Mouse (Mus musculus) cerebellum, adult 2 months (tissue): ENCODE data around the gene Gucy2c.

ENCODE experiments used
- CTCF ChIP-seq: fragments of 200-500 bp; IDR thresholded peaks from 2 replicates; pipeline ENCODE4 v1.5.1; 2011; ENCODE audit warnings: low read depth, mild to moderate bottlenecking, control low read depth, low read length, moderate library complexity, borderline replicate concordance; ENCODE audit not compliant: insufficient read depth
- POLR2A ChIP-seq: fragments of 200-500 bp; IDR thresholded peaks from 2 replicates; pipeline ENCODE4 v1.6.1; 2011; ENCODE audit warnings: low read length, control low read depth, borderline replicate concordance; ENCODE audit not compliant: insufficient read depth

- TF ChIP-seq POLR2A: no peak
- TF ChIP-seq CTCF: no peak
Observed at GRCm38 (mm10) chr6:136789391-136789971, 7.9 kb upstream of the Gucy2c start.
